In genomic region chr3:93547749-93548540, GRCm38 (mm10) we compare ENCODE assay signal across 11 mouse cellular contexts. TPM values are rescaled to one million over a fixed set of nuclear protein-coding genes. Genes with fewer than 3 reads are reported as not detected.
DNase-seq lines count a peak whose midpoint lies in the region; ATAC-seq lines count a peak whose summit lies in the region.
"Had no signal": no experiment of that assay in that cellular context is flagged by ENCODE, and none has a peak within 500 bp of the region (broad histone marks: within the 10 kb centered on the region; RNA-seq: fewer than 3 reads in every experiment).

No protein-coding gene starts in this region.

- peak; percentile 3 for DNase-seq in adrenal gland, postnatal 25 days
- no peak for DNase-seq in adrenal gland, postnatal 4 days (ENCODE audit: low spot score in 2 of 2)
- DNase-seq in 416B (ENCODE audit: low read depth): peak; percentile 75
- peak; percentile 58 for DNase-seq in kidney, postnatal 10 days
- DNase-seq in frontal cortex, adult 2 months (ENCODE audit: extremely low spot score in 1 of 2, low spot score in 1 of 2): no peak
- no peak for DNase-seq in ovary, postnatal 36 days (ENCODE audit: low spot score)
- DNase-seq in forebrain, embryonic 10.5 days (ENCODE audit: extremely low spot score, low spot score): no peak

- no peaks in the 10 kb centered on the region for H3K27me3 ChIP-seq in forebrain, embryonic 10.5 days (ENCODE audit: poor library complexity, severe bottlenecking)
- H3K27me3 ChIP-seq: limb, embryonic 15.5 days; stomach, embryonic 15.5 days had no signal

- no peaks in the 10 kb centered on the region for H3K9me3 ChIP-seq in forebrain, embryonic 10.5 days
- H3K9me3 ChIP-seq: limb, embryonic 15.5 days; stomach, embryonic 15.5 days had no signal

- 87% methylated on average over 20 of the region's 20 CpGs for WGBS in forebrain, embryonic 10.5 days

- no peaks in the 10 kb centered on the region for H3K36me3 ChIP-seq in forebrain, embryonic 10.5 days (replicated peaks)
- H3K36me3 ChIP-seq: limb, embryonic 15.5 days; stomach, embryonic 15.5 days had no signal

- no peak overlapping the region for H3K27ac ChIP-seq in forebrain, embryonic 10.5 days
- H3K27ac ChIP-seq: layer of hippocampus, adult 2 months; limb, embryonic 15.5 days; stomach, embryonic 15.5 days had no signal

- H3K4me1 ChIP-seq in forebrain, embryonic 10.5 days: no peaks in the 10 kb centered on the region
- H3K4me1 ChIP-seq: stomach, embryonic 15.5 days had no signal

- peak; percentile 35 for ATAC-seq in activated CD4-positive, CD25-positive, alpha-beta regulatory T cell, adult 4 months

- H3K4me3 ChIP-seq in forebrain, embryonic 10.5 days: no peak overlapping the region
- H3K4me3 ChIP-seq: layer of hippocampus, adult 2 months; limb, embryonic 15.5 days; stomach, embryonic 15.5 days had no signal

RNA-seq across cellular contexts. Expression of gene S100a10, which starts 6.9 kb away (rescaled TPM):
- total RNA-seq in adrenal gland, postnatal 25 days (2021): 138 and 144 TPM in 2 replicates
- 100 to 1,000 TPM; 198 to 205 TPM for total RNA-seq in adrenal gland, postnatal 4 days (2021)
- polyA plus RNA-seq in activated CD4-positive, CD25-positive, alpha-beta regulatory T cell, adult 4 months (2017; shearing (Covaris generic)): 1,000 to 10,000 TPM; 1,196 to 1,341 TPM
- polyA plus RNA-seq in frontal cortex, adult 2 months (2012; rRNA removed): 63.1 and 65.8 TPM in 2 replicates
- polyA plus RNA-seq in forebrain, embryonic 10.5 days (2016; fragmentation: Nextera tagmentation; extraction: Ambion mirVana): 93.1 and 94.7 TPM in 2 replicates

RNA-seq across cellular contexts. Expression of gene S100a11, which starts 27.7 kb away (rescaled TPM):
- 205 and 211 TPM in 2 replicates for total RNA-seq in adrenal gland, postnatal 25 days (2021)
- 100 to 1,000 TPM; 223 to 236 TPM for total RNA-seq in adrenal gland, postnatal 4 days (2021)
- 1,000 to 10,000 TPM; 1,103 to 1,136 TPM for polyA plus RNA-seq in activated CD4-positive, CD25-positive, alpha-beta regulatory T cell, adult 4 months (2017; shearing (Covaris generic))
- 20.6 and 23.9 TPM in 2 replicates for polyA plus RNA-seq in frontal cortex, adult 2 months (2012; rRNA removed)
- polyA plus RNA-seq in forebrain, embryonic 10.5 days (2016; fragmentation: Nextera tagmentation; extraction: Ambion mirVana): 211 and 229 TPM in 2 replicates

Comparison
In these comparisons a context has a peak if more than half of its experiments do, and no peak if none do; other contexts are left out.
1. DNase-seq: peak in adrenal gland, postnatal 25 days (single experiment), 416B (single experiment) and kidney, postnatal 10 days (single experiment); none in adrenal gland, postnatal 4 days (0 of 2), frontal cortex, adult 2 months (0 of 2), ovary, postnatal 36 days (single experiment) and forebrain, embryonic 10.5 days (single experiment).
2. RNA of gene S100a10, which starts 6.9 kb away (polyA plus RNA-seq): 1,196 to 1,341 TPM in activated CD4-positive, CD25-positive, alpha-beta regulatory T cell, adult 4 months; 93.1 to 94.7 TPM in forebrain, embryonic 10.5 days and 63.1 to 65.8 TPM in frontal cortex, adult 2 months; every median in the first group is over 10 times any median in the second.